13 mouse cellular contexts compared by ENCODE assay signal in the genomic region with DNA sequence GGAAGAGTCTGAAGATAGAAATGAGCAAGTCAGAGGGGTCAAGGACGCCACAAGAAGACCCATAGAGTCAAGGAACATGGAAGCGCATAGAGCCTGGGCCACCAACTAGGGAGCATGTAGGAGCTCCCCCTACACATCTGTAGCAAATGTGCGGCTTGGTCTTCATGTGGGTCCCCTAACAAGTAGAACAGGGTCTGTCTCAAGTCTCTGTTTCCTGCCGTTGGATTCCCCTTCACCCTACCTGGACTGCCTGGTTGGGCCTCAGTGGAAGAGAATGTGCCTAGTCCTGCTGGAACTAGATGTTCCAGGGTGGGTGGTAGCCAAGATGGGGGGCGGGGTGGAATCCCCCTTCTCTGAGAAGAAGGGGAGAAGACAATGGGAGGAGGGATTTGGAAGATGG. TPM values are rescaled to one million over a fixed set of nuclear protein-coding genes. Genes with fewer than 3 reads are reported as not detected.
"Had no signal": no experiment of that assay in that cellular context is flagged by ENCODE, and none has a peak within 500 bp of the region (broad histone marks: within the 10 kb centered on the region; RNA-seq: fewer than 3 reads in every experiment).

No protein-coding gene starts in this region.

RNA-seq across cellular contexts. Expression of a gene that starts 51.6 kb away (rescaled TPM):
- polyA plus RNA-seq: neural tube, embryonic 13.5 days; neural tube, embryonic 14.5 days; neural tube, embryonic 15.5 days; small intestine, adult 2 months; spleen, adult 2 months; stomach, embryonic 14.5 days; stomach, embryonic 15.5 days; stomach, embryonic 16.5 days; stomach, postnatal 0 days; testis, adult 2 months; thymus, adult 2 months; thymus, postnatal 0 days; urinary bladder, adult 2 months had no signal

RNA-seq across cellular contexts. Expression of a gene that starts 55.1 kb away (rescaled TPM):
- polyA plus RNA-seq: neural tube, embryonic 13.5 days; neural tube, embryonic 14.5 days; neural tube, embryonic 15.5 days; stomach, embryonic 14.5 days; stomach, embryonic 15.5 days; stomach, embryonic 16.5 days had no signal
